Mouse (Mus musculus): Measurements from ENCODE around the gene Phldb2.

The Phldb2 gene

DNA sequence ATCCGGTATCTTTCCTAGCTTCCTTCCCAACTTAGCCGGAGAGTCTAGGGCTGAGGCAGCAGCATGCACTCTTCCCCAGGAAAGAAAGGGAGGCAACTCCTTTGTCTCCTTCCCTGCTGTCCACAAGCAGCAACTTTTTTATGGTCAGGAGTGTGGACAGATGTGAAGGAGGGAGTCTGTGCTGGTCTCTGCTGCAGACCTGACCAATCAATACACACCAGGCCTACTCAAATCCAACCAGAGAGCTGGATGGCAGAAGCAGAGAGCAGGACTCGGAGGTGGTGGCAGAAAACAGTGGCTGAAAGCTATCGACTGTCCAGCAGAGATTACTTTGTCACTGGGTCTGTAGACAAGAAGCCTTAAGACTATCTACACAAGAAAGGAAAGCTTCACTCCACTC, at the start of gene Phldb2:
TSS of gene Phldb2 (minus strand) at position 205 of the 400 bp plus-strand sequence.
- no peak for DNase-seq

DNA sequence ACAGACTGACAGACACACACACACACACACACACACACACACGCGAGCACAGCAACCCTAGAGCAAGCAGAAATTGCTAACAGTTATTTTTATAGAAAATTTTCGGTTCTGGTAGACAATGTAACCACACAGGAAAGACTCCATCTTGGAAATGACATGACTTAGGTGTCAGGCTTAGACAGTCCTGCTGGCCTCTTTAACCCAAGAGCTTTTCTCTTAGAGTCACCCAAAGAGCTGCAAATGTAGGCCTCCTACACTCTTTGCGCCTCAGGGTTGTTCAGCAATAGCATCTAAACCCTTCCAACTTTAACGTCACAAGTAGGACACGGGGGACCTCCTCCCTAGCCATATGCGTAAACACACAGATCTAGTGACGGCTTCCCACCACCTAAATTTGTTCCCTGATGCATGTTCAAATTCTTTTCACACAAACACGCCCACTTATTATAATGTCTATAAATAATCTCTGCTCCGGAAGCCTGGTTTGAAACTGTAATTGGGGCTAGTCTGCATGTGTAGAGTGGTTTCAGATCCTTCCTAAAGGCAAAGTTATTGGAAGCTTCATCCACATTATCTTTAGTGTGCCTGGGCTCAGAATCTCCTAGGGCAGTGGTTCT, 48.3 kb upstream of the Phldb2 start:
- DNase-seq = no peak

DNA sequence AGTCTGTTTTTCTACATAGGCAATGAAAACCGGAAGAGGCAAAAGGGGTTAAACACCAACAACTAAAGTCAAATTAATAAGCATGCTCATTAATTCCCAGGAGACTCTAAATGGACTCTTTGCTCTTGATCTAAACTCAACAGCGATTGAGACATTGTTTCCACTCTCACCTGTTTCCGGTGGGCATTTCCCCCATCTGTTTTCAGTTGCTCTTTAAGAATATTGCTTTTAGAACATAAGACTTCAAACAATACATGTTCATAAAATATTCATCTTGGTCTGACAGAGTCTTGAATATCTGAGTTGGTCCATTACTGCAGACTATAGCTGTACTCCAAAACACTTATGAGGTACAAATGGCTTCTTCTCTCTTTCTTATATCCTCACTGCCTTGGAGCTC, 47.6 kb upstream of the Phldb2 start:
- DNase-seq = no peak

DNA sequence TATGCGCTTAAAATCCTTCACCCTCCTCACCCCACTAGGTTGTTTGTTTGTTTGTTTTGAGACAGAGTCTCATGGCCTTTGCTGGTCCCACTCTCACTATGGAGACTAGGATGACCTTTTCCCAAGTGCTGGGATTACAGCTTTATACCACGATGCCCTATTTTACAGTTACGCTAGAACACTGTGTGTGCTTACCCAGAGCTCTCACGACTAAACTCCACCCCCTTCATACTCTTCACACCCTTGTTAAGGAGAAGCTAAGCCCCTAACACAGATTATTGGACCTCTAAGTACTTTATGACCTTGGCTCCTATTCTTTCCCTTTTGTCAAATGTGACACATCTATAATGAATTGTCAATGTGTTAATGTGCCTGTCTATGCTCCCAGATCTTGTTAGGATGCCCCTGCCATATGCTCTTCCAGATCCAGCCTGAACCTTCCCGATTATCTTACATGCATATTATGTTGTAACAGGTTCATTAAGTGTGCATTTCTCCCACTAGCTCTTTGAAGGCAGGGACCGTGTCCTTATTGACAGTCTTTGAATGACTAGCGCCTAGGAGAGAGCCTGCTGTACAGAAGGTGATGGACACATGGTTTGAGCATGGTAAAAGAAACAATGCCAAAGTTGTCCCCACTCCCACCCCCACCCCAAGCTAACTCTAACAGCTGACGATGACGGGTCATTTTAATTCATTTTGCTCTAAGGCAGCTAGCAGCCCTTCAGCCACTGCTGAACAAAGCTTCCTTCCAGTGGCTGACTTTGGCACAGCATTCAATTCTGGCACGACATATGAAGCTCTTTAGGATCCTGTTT, 46.2 kb upstream of the Phldb2 start:
- DNase-seq = no peak

DNA sequence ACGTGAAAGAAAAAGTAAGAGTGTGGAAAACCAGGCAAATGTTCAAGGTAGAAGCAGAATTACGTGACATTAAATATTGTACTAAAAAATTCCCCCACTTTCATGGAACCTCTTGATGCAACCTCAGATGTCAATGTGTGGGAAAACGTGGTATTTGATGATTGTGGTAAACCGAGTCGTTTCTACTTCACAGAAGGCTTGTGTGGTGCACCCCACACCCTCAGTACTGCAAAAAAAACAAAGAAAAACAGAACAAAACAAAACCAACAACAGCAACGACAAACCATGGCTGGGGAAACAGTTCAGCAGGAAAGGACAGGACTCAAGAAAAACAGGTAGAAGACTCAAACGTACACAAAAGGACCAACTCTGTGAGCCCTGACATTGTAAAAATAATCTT, 44.8 kb upstream of the Phldb2 start:
- DNase-seq = no peak

DNA sequence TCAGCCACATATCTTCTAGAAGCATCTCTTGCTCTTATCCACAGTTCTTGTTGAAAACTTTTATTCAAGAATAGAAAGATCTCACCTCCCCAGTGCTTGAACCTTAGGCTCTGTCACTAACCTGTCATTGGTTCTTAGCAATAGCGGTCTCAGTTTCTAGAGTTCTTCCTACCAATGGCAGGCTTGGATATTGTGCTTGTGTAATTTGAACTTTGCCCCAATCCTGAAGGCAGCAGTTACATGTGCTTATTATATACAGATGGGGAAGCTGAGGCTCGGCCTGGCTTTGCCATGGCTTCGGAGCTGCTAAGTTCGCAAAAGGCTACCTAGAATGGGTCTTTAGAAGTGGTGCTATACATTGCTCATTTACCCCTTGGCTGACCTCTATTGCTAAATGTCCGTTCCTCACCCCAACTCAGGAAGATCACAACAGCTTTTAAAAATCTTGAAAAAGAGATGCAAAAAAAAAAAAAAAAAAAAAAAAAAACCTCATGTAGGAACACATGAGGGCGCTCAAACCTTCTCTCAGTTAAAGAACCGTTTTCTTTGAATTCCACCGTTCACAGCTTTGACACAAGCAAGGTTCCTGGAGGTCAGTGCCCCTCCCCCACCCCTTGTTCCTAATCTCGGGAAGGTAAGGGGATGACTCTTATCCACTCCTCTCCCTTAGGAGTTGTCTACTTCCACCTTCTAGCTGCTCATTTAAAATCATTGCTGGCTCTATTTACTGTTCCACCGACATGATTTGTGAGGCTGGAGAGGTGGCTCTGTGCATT, 37.7 kb upstream of the Phldb2 start:
- no peak for DNase-seq

DNA sequence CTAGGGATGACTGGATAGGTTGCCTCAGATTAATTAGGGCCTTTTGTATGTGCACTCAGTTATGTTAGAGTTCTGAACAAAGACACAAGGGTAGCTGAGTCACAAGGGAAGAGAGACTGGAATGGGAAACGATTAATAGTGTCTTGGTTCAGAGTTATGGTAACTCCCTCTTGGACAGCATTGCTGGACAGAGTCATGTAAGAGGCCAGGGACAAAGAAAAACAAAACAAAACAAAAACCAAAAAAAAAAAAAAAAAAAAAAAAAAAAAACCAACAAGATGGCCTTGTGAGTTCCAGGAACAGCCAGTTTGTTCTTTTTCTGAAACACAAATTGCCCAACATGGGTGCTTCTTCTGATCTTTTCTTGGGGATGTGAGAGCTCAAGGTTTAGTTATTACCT, 32.8 kb upstream of the Phldb2 start:
- DNase-seq = no peak

DNA sequence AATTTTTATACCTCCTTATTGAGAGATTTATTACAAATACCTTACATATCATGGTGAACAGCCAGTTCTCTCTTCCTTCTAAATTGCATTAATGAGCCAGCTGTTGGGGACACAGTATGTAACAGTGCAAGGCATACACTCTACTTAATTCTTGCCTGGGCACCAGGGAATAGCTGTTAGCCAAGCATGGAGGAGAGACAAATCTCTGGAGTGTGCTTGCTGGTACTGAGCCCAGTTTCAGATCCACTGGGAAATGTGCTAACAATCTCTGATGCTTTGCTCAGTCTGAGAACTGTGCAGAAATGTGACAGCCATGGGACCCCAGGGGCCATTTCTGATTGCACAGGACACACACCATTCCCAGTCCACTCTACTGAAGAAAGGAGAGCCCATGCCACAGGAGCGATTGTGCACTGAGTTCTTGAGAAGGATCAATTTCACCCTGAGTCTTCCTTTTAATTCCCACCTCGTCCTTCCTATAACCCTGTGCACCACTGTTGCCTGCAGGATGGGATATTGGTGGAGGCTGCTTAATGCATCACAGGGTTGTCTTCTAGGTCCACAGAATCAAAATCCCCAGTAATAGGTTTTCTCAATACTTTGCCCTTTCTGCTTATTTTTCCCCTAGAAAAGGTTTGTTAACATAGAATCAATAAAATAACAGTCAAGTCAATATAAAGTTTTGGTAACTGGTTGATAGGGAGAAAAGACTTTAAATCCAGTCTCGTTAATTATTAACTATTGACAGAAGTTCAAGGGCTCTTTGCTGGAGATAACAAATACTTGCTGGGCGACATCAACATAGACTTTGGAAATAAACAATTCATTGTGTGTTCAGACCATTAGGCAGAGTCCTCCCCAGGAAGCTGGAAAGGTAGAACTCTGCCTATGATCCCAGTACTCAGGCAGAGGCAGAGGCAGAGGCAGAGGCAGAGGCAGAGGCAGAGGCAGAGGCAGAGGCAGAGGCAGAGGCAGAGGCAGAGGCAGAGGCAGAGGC, 31.5 kb upstream of the Phldb2 start:
- no peak for DNase-seq

DNA sequence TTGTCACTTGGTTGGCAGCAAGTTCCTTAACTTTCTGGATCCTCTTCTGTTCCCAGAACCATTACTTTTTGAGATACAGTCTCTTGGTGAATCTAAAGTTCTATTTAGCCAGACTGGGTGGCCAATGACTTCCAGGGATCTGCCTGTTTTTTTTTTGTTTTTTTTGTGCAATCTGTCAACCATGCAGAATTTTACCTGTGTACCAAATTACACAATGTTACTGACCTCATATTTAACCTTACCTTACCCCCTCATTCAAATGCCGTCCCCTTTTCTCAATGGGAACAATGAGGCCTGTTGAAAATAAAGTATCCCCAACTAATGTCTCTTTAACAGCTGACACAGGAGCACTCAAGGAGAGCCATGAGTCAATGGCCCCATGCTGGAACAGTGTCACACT, 22.9 kb upstream of the Phldb2 start:
- DNase-seq = no peak

DNA sequence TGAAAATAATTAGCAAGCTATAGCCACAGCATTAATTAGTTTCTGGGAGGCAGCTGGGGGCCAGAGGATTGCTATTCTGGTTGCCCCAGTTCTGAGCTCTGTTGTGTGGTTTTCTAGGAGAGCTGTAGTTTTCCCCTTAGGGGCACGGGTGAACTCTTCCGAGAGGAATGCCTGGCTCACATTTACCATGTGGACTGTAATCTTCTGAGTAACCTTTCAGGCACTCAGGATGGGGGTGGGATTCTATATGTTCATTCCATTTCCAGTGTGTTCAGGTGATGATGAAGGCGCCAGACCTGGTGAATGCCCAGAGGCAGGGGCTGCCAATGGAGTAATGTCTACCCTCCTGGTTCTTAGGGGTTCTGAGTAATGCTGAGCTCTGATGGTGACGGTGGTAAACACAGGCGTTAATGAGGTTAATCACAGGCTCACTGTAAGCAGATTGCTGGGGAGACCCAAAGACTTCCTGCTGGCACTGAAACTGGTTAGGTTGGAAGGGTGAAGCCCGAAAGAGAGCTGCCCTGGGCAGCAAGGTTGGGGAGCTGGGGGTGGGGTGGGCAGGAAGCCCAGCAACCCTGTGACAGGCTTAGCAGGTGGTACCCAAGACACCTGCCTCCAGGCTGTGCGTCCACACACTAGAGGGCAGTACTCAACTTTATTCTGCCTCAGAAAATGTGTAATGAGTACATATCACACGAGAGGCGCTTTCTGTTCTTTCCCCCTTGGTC, 20.7 kb upstream of the Phldb2 start:
- peak; percentile 47 for DNase-seq

DNA sequence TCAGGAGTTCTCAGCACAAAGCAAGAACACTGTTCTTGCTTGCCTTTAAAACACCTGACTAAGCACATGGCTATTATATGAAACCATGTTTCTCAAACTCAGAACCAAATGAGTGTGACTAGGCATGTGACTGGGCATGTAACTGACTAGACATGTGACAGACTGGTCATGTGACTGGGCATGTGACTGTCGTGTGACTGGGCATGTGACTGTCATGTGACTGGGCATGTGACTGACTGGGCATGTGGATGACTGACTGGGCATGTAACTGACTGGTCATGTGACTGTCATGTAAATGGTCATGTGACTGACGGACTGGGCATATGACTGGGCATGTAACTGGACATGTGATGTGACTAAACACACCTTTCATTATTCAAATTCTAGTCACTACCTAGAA, 16.8 kb upstream of the Phldb2 start:
- no peak for DNase-seq

DNA sequence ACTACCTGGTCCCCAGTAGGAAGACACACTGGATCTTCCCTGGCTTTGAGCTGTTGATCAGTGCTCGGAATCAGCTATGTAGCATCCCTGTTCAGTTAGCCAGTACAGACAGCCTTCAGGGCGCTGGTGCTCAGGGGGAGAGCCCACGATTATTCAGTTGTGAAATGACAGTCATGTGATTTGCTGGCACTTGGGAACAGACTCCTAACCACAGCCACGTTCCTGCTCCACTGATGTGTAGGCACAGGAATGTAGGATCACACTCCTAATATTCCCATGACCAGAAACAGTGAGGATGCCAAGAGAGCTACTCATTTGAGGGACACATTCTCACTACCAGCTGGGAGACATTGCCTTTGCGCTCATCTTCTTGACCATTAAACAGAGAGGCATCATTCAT, 15.3 kb upstream of the Phldb2 start:
- DNase-seq = no peak

DNA sequence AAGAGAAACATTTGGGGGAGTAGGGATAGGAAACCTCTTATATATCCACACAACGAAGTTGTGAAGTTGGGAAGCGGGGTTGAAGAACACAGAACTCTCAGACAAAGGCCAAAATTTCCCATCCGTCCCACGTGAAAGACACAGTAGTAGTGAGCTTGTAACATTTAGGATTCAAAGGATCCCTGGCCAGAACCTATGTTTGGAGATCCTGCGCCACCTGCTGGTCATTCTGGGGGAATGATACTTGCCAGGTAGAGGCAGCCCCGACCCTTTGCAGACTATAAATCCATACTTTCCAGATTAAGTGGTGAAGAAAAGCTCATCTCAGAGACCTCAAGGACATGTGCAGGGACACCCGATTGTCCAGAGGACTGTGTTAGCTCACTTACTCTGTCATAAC, 14.1 kb upstream of the Phldb2 start:
- DNase-seq = peak; percentile 77

DNA sequence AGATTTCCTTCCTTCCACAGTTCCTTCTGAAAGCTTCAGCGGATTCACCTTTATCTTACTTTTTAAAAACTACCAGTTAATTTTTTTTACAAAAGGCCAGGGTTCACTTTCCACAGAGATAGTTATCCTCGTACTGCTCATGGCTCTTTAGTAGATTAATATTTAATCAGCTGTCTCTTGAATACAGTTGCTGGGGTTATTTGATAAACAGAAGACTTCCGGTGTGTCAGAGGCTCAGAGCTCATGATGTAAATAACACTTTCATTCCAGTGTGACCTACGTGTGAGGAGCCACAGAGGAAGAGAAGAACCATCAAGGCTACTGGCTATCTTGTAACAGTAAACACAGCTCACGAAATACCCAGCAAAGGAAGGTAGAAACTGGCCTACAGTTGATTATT, 13.2 kb upstream of the Phldb2 start:
- no peak for DNase-seq

DNA sequence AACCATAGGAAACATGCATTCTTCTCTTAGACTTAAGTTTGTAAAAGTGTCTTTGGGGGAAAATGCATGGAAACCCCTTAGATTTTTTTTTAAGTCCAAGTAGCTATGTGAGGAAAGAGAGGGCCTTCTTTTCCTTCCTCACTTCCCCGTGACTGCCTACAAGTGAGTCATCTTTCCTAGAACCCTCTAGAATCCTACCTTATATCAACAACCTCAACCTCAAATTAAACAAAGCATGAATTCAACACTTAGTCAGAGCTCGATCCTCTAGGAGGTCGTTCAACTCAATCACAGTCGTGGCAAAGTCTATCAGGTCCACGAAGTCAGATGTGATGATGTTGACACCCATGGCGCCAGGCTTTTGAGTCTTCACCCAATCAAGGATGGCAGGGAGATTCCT, 11.4 kb upstream of the Phldb2 start:
- DNase-seq = no peak

DNA sequence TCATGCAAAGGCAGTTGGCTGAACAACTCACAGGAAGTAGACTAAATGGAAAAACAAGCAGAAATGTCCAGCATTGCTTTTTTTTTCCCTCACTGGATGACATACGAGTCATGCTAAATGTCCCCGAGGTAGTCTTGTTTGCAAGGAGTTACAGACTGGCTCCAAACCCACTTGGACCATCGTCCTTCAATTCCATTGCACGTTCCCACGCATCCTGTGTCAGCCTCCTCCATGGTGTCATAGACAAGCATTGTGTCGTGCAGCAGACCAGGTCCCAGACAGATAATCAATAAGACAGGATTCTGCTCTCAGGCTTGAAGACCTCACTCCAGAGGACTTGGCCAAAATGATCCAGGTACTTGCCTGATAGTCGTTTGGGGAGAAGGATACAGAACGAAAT, 10.4 kb upstream of the Phldb2 start:
- no peak for DNase-seq

DNA sequence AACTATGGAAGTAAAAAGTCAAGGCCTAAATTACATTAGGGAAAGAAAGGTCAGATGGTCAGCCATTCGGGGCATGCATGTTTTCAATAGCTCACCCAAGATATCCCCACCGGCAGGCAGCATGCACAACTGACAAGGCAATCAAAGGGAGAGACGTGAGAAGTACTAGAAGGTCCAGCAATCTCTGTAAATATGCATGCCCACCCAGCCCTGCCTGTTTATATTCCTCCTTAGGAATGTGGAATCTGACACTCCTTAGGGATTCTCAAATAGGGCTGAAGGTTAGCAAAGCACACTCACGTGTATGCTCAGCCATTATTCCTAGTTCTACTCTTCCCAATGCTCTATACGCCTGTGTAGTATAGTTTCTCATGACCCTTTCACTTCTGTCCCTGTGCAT, 9.7 kb upstream of the Phldb2 start:
- DNase-seq = no peak

DNA sequence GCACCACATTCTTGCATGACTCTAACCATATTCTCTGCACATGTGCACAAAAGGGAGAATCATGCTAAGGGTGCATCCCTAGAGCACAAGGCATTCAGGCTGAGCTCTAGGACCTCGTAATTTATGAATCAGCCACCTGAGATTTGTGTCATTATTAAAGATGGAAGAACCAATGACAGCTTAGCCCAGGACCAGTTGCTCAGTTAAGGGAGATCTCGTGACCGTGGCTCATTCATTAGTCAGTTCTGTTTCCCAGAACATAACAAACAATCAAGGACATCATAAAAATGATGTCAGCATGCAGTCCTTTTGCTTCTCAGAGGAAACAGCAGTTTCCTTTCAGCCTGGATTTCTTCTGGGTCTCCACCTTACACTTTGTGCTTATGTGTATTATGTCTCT, 7.6 kb upstream of the Phldb2 start:
- DNase-seq = no peak

DNA sequence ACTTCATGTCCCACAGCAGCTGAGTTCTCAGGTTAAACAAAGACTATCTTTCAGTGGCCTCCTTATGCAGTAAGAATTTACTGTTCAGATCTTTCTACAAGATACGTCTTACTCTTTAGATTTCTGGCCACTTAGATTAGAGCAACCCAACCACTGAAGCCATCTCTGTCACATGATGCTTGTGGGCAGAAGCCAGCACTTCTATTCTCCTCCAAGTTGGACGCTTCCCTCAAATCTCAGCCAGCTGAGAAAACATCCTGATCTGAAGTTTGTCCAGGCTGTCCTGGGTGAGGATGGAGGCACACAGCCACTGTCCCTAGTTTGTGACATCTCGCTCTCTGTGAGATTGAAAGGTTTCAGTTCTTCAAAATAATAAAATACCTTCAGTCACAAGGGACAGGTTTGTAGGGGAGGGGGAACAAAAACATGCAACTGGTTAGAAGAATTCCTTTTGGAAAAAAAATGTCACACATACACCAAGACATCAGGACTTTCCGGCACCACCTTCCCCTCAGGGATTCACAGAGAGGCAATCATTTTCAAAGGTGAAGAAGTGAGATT, 3.1 kb upstream of the Phldb2 start:
- DNase-seq = no peak

DNA sequence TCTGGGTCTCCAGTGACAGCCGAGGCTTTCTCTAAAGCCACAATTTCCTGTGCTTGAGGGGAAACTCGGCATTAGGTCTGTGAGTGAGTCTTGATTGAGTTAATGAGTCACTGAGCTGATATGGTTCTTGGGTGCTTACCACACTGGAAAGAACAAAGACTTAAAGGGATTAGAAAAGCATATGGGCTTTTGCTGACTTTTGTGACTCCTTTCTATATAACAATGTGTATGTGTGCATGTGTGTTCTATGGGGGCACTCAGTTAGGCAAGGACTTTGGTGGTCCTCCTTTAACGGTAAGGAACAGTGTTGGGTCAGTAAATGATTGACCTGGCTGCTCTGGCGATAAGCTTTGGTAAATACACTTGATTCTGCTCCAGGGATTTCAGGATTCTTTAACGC, 897 bp downstream of the Phldb2 start:
- no peak for DNase-seq

DNA sequence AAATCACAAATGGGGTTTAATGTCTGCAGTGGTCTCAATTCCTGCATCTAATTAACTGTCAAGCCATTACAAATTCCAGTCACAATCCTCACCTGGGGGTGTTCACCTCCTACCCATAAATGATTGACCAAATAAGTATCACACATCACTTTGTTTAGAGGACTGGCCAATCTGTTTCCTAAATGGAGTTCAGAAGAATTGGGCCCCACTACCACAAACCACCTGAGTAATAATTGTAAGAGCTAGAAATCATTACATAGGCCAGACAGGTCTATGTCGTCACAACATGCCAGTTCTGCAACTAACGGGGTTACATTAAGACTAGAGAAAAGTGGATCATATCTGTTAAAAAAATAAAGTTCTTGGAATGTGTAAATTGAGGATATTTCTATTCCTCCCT, 1.4 kb downstream of the Phldb2 start:
- no peak for DNase-seq

DNA sequence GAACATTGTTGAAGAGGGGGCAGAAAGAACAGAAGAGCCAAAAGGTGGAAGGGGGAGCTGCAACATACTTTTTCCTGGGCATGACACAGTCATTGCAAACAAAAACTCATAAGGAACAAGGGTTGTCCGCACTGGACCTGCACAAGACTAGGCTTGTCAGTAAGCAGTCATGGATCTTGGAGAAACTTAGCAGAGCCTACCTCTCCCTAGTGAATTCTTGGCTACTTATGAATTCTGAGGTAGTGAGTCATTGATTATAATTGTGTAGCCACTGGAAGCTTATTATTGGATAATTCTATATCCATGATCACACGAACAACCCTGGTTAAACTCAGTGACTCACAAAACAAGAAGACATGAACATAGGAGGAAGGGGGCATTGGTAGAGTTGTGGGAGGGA, 7.1 kb downstream of the Phldb2 start:
- no peak for DNase-seq

Data from thymus, postnatal 4 days (tissue).